Mouse (Mus musculus) embryonic facial prominence, embryonic 11.5 days (tissue): ENCODE measurements around the gene Als2cr12. TPM values are rescaled to one million over a fixed set of nuclear protein-coding genes. Genes with fewer than 3 reads are reported as not detected.
"Not testable (repeated sequence)": the region's sequence is repeated elsewhere in the genome, so short reads cannot be mapped to it uniquely, and the experiment has no call there.

ENCODE experiments used
- ATAC-seq: fragments of 200-750 bp; cut with Nextera tagmentation; replicated peaks from 2 replicates; pipeline ENCODE4 v1.8.0; 2017; ENCODE audit warnings: low read depth; ENCODE audit not compliant: insufficient number of reproducible peaks, low FRiP score, low TSS enrichment
- DNase-seq: peaks from one replicate; pipeline ENCODE4 v3.0.0-alpha.2; 2015; ENCODE audit warnings: low spot score
- H3K27ac ChIP-seq: fragments of 300-500 bp; sonication (generic); replicated peaks from 2 replicates; pipeline ENCODE4 v1.5.1; 2014; ENCODE audit warnings: mild to moderate bottlenecking, low read depth, low read length, control low read depth
- H3K27me3 ChIP-seq: fragments of 300-500 bp; sonication (generic); 2 replicates; pipeline ENCODE4 v1.6.1; 2014; ENCODE audit warnings: mild to moderate bottlenecking, low read length, moderate library complexity, mixed read lengths; ENCODE audit not compliant: control insufficient read depth, insufficient read depth
- H3K36me3 ChIP-seq: fragments of 300-500 bp; sonication (generic); replicated peaks from 2 replicates; pipeline ENCODE4 v1.6.1; 2014; ENCODE audit warnings: low read depth, mild to moderate bottlenecking, low read length, moderate library complexity, mixed read lengths; ENCODE audit not compliant: control insufficient read depth, insufficient read depth
- H3K4me1 ChIP-seq: fragments of 300-500 bp; sonication (generic); 2 replicates; pipeline ENCODE4 v1.6.1; 2014; ENCODE audit warnings: low read length, mixed read lengths; ENCODE audit not compliant: control insufficient read depth, insufficient read depth
- H3K4me2 ChIP-seq: fragments of 300-500 bp; sonication (generic); 2 replicates; pipeline ENCODE4 v1.6.1; 2014; ENCODE audit warnings: low read depth, mild to moderate bottlenecking, control low read depth, low read length, moderate library complexity
- H3K4me3 ChIP-seq: fragments of 300-500 bp; sonication (generic); 2 replicates; pipeline ENCODE4 v1.5.1; 2014; ENCODE audit warnings: low read depth, low read length, control low read depth
- H3K9ac ChIP-seq: fragments of 300-500 bp; sonication (generic); replicated peaks from 2 replicates; pipeline ENCODE4 v1.6.1; 2014; ENCODE audit warnings: mild to moderate bottlenecking, control low read depth, low read length
- H3K9me3 ChIP-seq: fragments of 300-500 bp; sonication (generic); replicated peaks from 2 replicates; pipeline ENCODE4 v1.6.1; 2016; ENCODE audit warnings: mild to moderate bottlenecking, low read length, inconsistent platforms, mixed read lengths; ENCODE audit not compliant: control insufficient read depth
- WGBS: fragments of 180-500 bp; shearing (Covaris S2); extraction: QIAGEN DNeasy Blood & Tissue Kit; methylation state at CpG from one replicate; pipeline ENCODE4 v1.1.7; 2014; 5-methylcytosine and 5-hydroxymethylcytosine counted together
- polyA plus RNA-seq: library from polyadenylated mRNA; unstranded; fragments of >200 nt; fragmentation: Nextera tagmentation; extraction: Ambion mirVana; gene quantifications from 2 replicates; pipeline ENCODE4 v1.2.1, GENCODE M21; 2014

Als2cr12 gene
- polyA plus RNA-seq, 1 experiment from 2014 or later: not detected

DNA sequence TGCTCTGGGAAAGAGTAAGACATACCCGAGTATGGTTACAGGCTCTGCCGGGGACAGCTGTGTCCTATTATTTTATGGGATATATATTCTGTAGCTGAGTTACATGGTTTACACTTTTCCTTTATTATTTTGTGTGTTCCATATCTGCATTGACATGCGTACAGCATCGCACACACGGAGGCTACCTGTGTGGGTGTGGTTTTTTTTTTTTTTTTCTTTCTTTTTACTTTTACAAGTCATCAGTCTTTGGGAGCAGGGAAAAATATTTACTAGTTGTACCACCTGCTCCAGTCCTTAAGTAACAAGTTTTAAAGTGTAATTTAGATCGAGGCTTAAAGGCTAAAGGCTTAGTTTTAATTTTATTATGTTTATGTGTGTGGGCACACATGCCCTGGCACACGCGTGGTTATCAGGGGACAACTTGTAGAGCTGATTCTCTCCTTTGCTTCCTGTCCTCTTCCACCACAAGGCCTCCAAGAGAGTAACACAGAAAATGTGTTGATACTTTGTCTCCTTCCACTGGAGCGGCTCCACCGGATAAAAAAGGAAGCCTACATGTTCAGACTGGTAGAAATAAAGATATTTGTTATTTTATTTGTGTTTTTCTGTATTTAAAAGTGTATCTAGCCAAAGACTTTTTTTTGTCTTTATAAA is 15.0 kb upstream of the Als2cr12 start:
- Histone ChIP-seq H3K27ac (peak overlapping the region; percentile 96), H3K9ac (peak overlapping the region; percentile 87), H3K9me3 (no peaks in the 10 kb centered on the region), H3K4me2 (peak overlapping the region; percentile 71), H3K27me3 (no peaks in the 10 kb centered on the region), H3K4me1 (no peaks in the 10 kb centered on the region), H3K36me3 (no peaks in the 10 kb centered on the region; the same call in 1 of the 2 replicates), H3K4me3 (peak overlapping the region; percentile 58)
- ATAC-seq (no peak), DNase-seq (no peak)
- WGBS: 50% methylated on average over 10 of the region's 10 CpGs

DNA sequence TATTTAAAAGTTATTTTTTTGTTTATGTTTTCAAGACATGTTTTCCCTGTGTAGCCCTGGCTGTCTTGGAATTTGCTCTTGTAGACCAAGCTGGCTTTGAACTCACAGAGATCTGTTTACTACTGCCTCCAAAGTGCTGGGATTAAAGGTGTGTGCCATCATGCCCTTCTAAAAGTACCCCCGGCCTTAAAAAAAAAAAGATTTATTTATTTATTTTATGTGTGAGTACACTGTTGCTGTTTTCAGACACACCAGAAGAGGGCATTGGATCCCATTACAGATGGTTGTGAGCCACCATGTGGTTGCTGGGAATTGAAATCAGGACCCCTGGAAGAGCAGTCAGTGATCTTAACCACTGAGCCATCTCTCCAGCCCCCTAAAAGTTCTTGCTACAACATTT is 14.3 kb upstream of the Als2cr12 start:
- not testable (repeated sequence) for H3K36me3 ChIP-seq, H3K4me1 ChIP-seq, H3K9ac ChIP-seq, H3K4me3 ChIP-seq, DNase-seq, H3K27ac ChIP-seq, H3K9me3 ChIP-seq, ATAC-seq, H3K4me2 ChIP-seq, H3K27me3 ChIP-seq
- 91% methylated on average over 1 of the region's 1 CpGs for WGBS

DNA sequence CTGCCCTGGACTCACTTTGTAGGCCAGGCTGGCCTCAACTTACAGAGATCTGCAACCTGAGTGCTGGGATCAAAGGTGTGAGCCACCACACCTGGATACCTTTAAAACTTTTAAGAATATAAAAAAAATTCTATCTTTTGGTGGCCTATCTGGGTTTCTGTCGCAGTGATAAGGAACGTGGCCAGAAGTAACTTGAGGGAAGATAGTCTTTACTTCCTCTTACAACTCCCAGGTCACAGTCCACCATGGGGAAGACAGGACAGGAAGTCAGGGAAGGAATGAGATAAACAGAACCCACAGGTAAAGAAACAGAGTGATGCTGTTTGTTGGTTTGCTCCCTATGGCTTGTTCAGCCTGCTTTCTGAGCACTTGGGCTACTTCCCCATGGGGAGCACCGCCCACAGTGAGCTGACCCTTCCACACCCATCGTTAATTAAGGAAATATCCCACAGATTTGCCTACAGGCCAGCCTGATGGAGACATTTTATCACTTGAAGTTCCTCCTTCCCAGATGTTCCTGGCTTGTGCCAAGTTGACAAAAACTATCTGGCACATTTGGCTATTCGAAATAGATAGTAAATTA is 4.9 kb upstream of the Als2cr12 start:
- not testable (repeated sequence) for DNase-seq, H3K27ac ChIP-seq, H3K9ac ChIP-seq, H3K27me3 ChIP-seq, H3K9me3 ChIP-seq, H3K4me3 ChIP-seq, H3K4me1 ChIP-seq, H3K36me3 ChIP-seq, ATAC-seq, H3K4me2 ChIP-seq
- 77% methylated on average over 4 of the region's 5 CpGs for WGBS

DNA sequence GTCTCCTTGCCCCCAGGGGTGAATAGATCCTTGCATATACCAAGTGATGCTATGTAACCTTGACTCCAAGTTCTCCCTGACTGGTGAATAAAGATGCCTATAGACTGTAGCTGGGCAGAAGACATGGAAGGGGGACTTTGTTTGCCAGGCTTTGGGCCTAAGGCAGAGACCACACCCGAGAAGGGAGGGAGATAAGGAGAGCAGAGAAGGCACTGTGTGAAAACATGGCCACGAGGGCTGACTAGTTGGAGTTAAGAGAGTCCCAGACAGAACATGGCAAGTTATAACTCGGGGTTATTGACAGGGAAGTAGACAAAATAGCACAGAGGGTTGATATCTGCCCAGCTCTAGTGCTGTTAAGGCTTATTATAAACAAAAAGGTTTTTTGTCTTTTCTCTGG is 4.2 kb upstream of the Als2cr12 start:
- DNase-seq: no peak
- Histone ChIP-seq H3K27me3 (no peaks in the 10 kb centered on the region), H3K9ac (no peak overlapping the region), H3K4me2 (no peak overlapping the region), H3K4me1 (no peaks in the 10 kb centered on the region), H3K4me3 (no peak overlapping the region), H3K9me3 (no peaks in the 10 kb centered on the region), H3K36me3 (no peaks in the 10 kb centered on the region), H3K27ac (no peak overlapping the region)
- WGBS: 60% methylated on average over 3 of the region's 3 CpGs
- no peak for ATAC-seq

DNA sequence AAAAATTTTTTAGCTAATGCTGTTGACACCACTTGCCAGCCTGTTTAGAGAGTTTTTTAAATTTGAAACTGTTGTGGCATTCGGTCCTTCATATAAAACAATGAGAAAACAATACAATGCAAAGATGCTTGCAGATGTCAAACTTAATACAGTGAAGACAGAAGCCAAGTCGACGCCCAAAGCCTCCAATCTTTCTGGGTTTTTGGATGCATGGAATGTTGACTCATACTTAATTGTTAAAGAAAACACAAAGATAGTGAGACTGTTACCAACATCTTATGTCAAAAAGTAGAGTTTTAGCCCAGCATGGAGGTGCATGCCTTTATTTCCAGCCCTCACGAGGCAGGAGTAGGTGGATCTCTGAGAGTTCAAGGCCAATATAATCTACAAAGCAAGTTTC is 3.0 kb upstream of the Als2cr12 start:
- H3K4me2 ChIP-seq: no peak overlapping the region
- no peak overlapping the region for H3K9ac ChIP-seq
- no peaks in the 10 kb centered on the region for H3K9me3 ChIP-seq
- no peak overlapping the region for H3K4me3 ChIP-seq
- no peak overlapping the region for H3K27ac ChIP-seq
- no peaks in the 10 kb centered on the region for H3K36me3 ChIP-seq
- H3K27me3 ChIP-seq: no peaks in the 10 kb centered on the region
- H3K4me1 ChIP-seq: no peaks in the 10 kb centered on the region
- 87% methylated on average over 4 of the region's 4 CpGs for WGBS
- DNase-seq: no peak
- no peak for ATAC-seq

DNA sequence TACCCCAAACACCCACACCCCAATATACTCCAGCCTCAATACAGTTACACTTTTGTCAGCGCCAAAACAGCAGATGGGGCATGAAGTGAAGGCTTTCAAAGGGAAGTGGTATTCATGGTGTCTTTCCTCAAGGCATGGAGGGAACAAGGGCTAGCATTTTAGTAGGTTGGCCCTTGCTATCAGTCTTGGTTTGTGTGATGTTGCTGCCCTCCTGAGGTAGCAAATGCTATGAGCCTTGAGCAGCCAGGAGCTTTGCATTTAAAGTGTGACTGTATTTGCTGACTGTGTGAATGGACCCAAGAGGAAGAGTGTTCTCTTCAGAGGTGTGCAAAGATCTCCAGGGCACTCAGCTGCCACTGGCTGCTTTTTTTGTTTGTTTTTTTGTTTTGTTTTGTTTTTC is 1.8 kb upstream of the Als2cr12 start:
- not testable (repeated sequence) for H3K4me3 ChIP-seq, H3K9ac ChIP-seq

DNA sequence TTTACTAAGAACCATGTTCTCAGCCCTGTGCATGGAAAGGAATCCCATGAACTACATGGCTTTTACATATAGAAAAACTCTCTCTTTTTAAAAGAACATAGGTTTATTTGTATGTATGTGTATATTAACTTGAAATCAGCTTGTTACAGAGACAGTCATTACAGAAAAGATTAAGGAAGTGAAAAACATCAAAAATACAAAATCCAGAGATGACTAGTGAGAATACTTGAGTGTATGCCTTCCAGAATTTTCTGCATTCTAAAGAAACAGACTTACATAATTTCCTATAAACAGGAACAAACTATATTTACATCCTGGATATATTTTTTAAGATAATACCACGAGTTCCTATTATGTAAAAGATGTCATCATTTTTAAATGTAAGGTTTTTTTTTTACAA is 2.1 kb downstream of the Als2cr12 start:
- Histone ChIP-seq H3K9me3 (no peaks in the 10 kb centered on the region), H3K27me3 (no peaks in the 10 kb centered on the region), H3K9ac (no peak overlapping the region), H3K4me1 (no peaks in the 10 kb centered on the region), H3K4me2 (no peak overlapping the region), H3K27ac (no peak overlapping the region), H3K36me3 (no peaks in the 10 kb centered on the region), H3K4me3 (no peak overlapping the region)
- ATAC-seq (no peak), DNase-seq (no peak)
- 85% methylated on average over 1 of the region's 1 CpGs for WGBS

More for the DNA sequence above, 1.8 kb upstream of the Als2cr12 start:
- DNase-seq, H3K9me3 ChIP-seq, H3K27me3 ChIP-seq, H3K4me2 ChIP-seq, H3K4me1 ChIP-seq, ATAC-seq, H3K36me3 ChIP-seq, H3K27ac ChIP-seq: not testable (repeated sequence)
- 58% methylated on average over 1 of the region's 1 CpGs for WGBS

DNA sequence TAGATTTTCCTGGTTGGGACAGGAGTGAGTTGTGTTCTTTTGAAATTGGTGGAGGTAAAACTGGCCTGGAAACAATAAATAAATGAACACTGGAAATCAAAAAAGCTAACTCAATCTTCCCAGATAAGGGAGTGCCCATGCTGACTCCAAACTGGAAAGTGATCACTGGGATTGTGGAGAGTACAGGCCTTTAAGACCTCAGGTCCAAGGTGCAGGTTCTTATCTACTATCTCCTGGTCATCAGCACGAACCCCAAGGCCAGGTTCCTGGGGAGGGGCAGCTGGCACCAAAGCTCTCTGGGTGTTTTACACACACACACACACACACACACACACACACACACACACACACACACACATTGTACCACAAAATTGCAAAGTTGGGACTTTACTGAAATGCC is 4.1 kb downstream of the Als2cr12 start:
- not testable (repeated sequence) for H3K4me1 ChIP-seq, H3K36me3 ChIP-seq, DNase-seq, ATAC-seq, H3K4me3 ChIP-seq, H3K9ac ChIP-seq, H3K27me3 ChIP-seq, H3K27ac ChIP-seq, H3K9me3 ChIP-seq, H3K4me2 ChIP-seq
- 53% methylated on average over 1 of the region's 1 CpGs for WGBS
